8 mouse cellular contexts compared by ENCODE assay signal in the genomic region with DNA sequence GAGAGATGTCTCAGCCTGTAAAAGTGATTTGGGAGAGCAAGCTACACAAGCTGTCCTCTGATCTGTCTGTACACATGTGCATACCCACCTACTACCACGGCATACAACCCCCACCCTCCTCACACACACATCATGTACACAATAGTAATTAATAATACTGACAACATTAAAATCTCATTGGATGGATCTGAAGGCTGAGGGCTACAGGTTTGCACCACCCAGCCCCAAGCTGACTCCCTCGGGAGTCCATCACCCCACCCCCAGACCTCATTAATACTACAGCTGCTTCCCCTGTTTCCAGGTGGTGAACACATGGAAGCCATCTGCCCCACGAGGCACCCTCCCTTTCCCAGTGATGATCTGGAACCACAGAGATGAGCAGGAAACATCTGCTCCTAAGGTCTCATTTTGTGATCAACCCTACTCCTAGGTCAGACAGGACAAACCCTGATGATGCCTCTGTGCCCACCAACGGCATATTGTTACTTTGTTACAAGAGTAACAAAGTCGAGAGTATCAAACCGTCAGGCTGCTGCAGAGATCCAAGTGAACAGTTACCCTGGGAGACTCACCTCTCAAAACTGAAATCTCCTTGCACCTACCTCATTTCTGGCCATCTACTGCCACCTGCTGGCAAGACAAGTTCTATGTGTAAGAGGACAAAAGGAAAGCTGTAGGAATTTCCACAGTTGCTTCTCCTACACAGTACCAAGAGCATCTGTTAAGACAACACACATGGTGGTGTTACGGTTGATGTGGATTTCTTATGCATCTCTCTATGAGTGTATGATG.
DNase-seq lines count a peak whose midpoint lies in the region; ATAC-seq and TF ChIP-seq lines count a peak whose summit lies in the region.
"Had no signal": no experiment of that assay in that cellular context is flagged by ENCODE, and none has a peak within 500 bp of the region (broad histone marks: within the 10 kb centered on the region; RNA-seq: fewer than 3 reads in every experiment).

No protein-coding gene starts in this region.

- H3K4me2 ChIP-seq in intestine, embryonic 15.5 days (replicated peaks): no peak overlapping the region
- H3K4me2 ChIP-seq in midbrain, embryonic 11.5 days: no peak overlapping the region

- no peaks in the 10 kb centered on the region for H3K9me3 ChIP-seq in intestine, embryonic 15.5 days
- H3K9me3 ChIP-seq in midbrain, embryonic 11.5 days (ENCODE audit: control insufficient read depth, low read length): no peaks in the 10 kb centered on the region

- H3K4me3 ChIP-seq in intestine, embryonic 15.5 days (replicated peaks): no peak overlapping the region
- H3K4me3 ChIP-seq in midbrain, embryonic 11.5 days (ENCODE audit: low read depth, low read length): no peak overlapping the region
- no peak overlapping the region for H3K4me3 ChIP-seq in spleen, adult 2 months (ENCODE audit: extremely low read depth, insufficient read depth, insufficient read length)
- H3K4me3 ChIP-seq: myocyte had no signal

- 25% methylated on average over 7 of the region's 7 CpGs for WGBS in intestine, embryonic 15.5 days
- 44% methylated on average over 7 of the region's 7 CpGs for WGBS in midbrain, embryonic 11.5 days
- WGBS in spleen, adult 2 months: 17% methylated on average over 7 of the region's 7 CpGs

- H3K9ac ChIP-seq in intestine, embryonic 15.5 days: no peak overlapping the region
- no peak overlapping the region for H3K9ac ChIP-seq in midbrain, embryonic 11.5 days (ENCODE audit: low read length)

- H3K27ac ChIP-seq in intestine, embryonic 15.5 days: no peak overlapping the region
- H3K27ac ChIP-seq in midbrain, embryonic 11.5 days (ENCODE audit: low read depth, low read length): no peak overlapping the region
- no peak overlapping the region for H3K27ac ChIP-seq in spleen, adult 2 months (ENCODE audit: insufficient read depth, low read length)

- H3K4me1 ChIP-seq in intestine, embryonic 15.5 days (replicated peaks): peaks cover 11% of the 10 kb centered on the region
- no peaks in the 10 kb centered on the region for H3K4me1 ChIP-seq in midbrain, embryonic 11.5 days (ENCODE audit: control insufficient read depth, insufficient read depth, low read length)
- H3K4me1 ChIP-seq in spleen, adult 2 months (ENCODE audit: control insufficient read depth, insufficient read depth, insufficient read length): no peaks in the 10 kb centered on the region

- no peak for TF ChIP-seq POLR2A in spleen, adult 2 months (IDR thresholded peaks at IDR 0.05; ENCODE audit: low read depth, low read length)

- peak; percentile 37 for ATAC-seq in intestine, embryonic 15.5 days
- ATAC-seq in midbrain, embryonic 11.5 days (ENCODE audit: low FRiP score): peak; percentile 82

- peak; percentile 17; the same call in 1 of the 2 replicates for TF ChIP-seq CTCF in spleen, adult 2 months (IDR thresholded peaks at IDR 0.05; ENCODE audit: extremely low read depth, insufficient read depth, insufficient read length, insufficient replicate concordance)

- DNase-seq in adipocyte (ENCODE audit: low spot score): peak; percentile 90
- peak; percentile 92 to 95 for DNase-seq in cerebellum, postnatal 14 days
- DNase-seq in frontal cortex, postnatal 36 days (ENCODE audit: low spot score in 2 of 2): peak; percentile 83 to 90
- peak; percentile 38 to 88 for DNase-seq in left cerebral cortex, adult 9 months (ENCODE audit: low spot score in 2 of 2)
- DNase-seq in midbrain, embryonic 11.5 days (ENCODE audit: low spot score, missing footprints): peak; percentile 93
- peak; percentile 1 to 35 for DNase-seq in spleen, adult 2 months (ENCODE audit: low read depth in 1 of 2, low spot score in 2 of 2)

- no peaks in the 10 kb centered on the region for H3K36me3 ChIP-seq in intestine, embryonic 15.5 days
- no peaks in the 10 kb centered on the region for H3K36me3 ChIP-seq in midbrain, embryonic 11.5 days (ENCODE audit: control insufficient read depth, insufficient read depth, low read length)
- no peaks in the 10 kb centered on the region for H3K36me3 ChIP-seq in spleen, adult 2 months (ENCODE audit: control insufficient read depth, insufficient read depth, low read length)

- H3K27me3 ChIP-seq in intestine, embryonic 15.5 days (replicated peaks): no peaks in the 10 kb centered on the region
- H3K27me3 ChIP-seq in midbrain, embryonic 11.5 days (ENCODE audit: control insufficient read depth, insufficient read depth, low read length): no peaks in the 10 kb centered on the region
- H3K27me3 ChIP-seq in spleen, adult 2 months (ENCODE audit: control insufficient read depth, insufficient read depth, low read length): no peaks in the 10 kb centered on the region

Comparison
In these comparisons a context has a peak if more than half of its experiments do, and no peak if none do; other contexts are left out.
1. DNase-seq: peak in every context shown above with its lines; median percentile 94 in cerebellum, postnatal 14 days; 93 in midbrain, embryonic 11.5 days; 90 in adipocyte; 86 in frontal cortex, postnatal 36 days; 63 in left cerebral cortex, adult 9 months; 18 in spleen, adult 2 months.